Mouse (Mus musculus): ENCODE data around the gene Gm2056. TPM values are rescaled to one million over a fixed set of nuclear protein-coding genes. Genes with fewer than 3 reads are reported as not detected.
"Not testable (repeated sequence)": the region's sequence is repeated elsewhere in the genome, so short reads cannot be mapped to it uniquely, and the experiment has no call there.

Gm2056 gene
- not detected for total RNA-seq (2021)
- long read RNA-seq, experiment 1 = 0 reads
- long read RNA-seq, experiment 2 = 0 reads

DNA sequence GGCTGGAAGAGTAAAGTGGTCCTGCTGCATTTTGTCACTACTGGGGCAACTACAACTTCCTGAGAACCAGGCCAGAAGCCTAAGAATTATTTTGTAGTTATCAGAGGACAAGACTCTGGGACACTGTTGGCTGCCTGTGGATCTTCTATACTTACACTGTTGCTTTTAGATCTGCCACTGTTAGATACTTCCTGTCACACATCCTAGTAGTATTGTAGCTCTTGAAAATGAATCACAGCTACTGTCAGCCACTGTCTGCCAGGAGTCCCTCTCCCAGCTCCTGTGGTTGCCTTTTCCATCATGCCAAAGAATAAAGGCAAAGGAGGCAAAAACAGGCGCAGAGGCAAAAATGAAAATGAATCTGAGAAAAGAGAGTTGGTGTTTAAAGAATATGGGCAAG is at the start of gene Gm2056:
Gm2056 (plus strand) TSS at position 301 of the 400 bp plus-strand sequence.
- DNase-seq (ENCODE audit: low spot score in 2 of 2) = not testable (repeated sequence)

- peak in 1 of 2 experiments; percentile 3 for DNase-seq (ENCODE audit: low spot score in 2 of 2)
Observed at GRCm38 (mm10) chr12:87984000-87984399, 42.8 kb upstream of the Gm2056 start.

DNA sequence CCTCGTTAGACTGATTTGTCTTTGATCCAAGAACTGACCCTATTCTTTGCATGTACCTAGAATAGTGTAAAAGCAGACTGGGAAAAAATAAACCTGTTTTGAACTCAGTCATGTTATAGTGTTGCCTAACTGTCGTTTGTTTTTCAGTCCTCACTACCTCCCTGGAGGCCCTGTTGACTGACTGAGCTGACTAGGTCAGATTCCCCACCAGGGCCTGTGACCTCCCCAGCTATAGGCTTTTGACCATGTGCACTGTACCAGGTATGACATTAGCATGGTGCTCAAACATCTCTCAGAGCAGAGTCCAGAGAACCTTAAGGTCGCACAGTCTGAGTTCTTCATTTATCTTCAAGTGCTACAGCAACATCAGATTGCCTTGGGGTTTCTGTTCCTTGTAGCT is 22.7 kb upstream of the Gm2056 start:
- not testable (repeated sequence) for DNase-seq (ENCODE audit: low spot score in 2 of 2)

DNA sequence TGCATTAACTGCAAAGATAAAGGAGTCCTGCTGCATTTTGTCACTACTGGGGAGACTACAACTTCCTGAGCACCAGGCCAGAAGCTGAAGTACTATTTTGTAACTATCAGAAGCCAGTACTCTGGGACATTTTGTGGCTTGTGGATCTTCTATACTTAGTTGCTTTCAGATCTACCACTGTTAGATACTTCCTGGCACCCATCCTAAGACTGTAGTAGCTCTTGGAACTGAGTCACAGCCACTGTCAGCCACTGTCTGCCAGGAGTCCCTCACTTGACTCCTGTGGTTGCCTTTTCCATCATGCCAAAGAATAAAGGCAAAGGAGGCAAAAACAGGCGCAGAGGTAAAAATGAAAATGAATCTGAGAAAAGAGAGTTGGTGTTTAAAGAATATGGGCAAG is 15.3 kb upstream of the Gm2056 start, which contains the start of gene Gm2075:
Gm2075 (plus strand) TSS at position 301 of the 400 bp plus-strand sequence.
- DNase-seq (ENCODE audit: low spot score in 2 of 2) = not testable (repeated sequence)

- not testable (repeated sequence) for DNase-seq (ENCODE audit: low spot score in 2 of 2)
Observed at GRCm38 (mm10) chr12:88018671-88019070, 8.1 kb upstream of the Gm2056 start, which contains the start of gene Gm6803. Gene Gm6803 (minus strand): TSS chr12:88018771.

DNA sequence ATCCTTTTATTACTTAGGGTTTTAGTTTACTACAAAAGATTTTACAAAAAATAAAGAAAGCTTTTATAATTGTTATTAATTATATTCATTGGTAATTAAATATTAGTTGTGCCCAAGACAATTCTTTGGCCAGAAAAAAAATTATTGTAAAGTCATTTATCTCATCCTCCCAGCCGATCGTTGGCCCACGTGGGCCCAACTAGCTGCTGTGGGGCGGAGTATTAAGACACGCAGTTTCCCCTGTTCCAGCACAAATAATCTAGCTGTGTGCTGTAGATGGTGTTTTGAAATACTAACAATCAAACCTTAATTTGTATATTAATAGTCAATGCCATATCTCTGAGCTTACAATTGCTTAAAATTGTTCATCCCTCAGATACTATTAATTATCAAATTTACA is 5.4 kb downstream of the Gm2056 start:
- not testable (repeated sequence) for DNase-seq (ENCODE audit: low spot score in 2 of 2)

DNA sequence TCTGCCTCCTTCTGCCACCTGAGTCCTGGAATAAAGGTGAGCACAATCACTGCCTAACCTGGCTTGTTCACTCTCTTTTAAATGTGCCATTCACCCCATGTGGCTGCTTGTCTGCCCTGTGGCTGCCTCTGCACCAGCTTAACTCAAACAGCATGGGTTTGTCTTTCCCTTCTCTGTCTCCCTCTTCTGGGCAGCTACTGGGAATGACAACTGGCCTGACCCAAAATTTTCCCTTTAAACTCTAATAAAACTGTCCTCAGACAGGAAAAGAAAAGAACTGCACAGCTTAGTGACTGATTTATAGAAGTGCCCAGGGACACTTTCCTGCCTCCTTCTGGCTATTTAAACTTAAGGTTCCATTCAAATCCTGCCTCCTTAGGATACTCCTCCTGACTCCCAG is 12.3 kb downstream of the Gm2056 start:
- DNase-seq (ENCODE audit: low spot score in 2 of 2) = not testable (repeated sequence)

GRCm38 (mm10) chr12:88039703-88040102 is 12.9 kb downstream of the Gm2056 start:
- not testable (repeated sequence) for DNase-seq (ENCODE audit: low spot score in 2 of 2)

- DNase-seq (ENCODE audit: low spot score in 2 of 2) = not testable (repeated sequence)
Observed at GRCm38 (mm10) chr12:88045226-88045625, 18.4 kb downstream of the Gm2056 start.

Other genes starting within 250 kb of the Gm2056 start
- not detected for gene Gm21936, start 231.5 kb upstream of the Gm2056 start, total RNA-seq (2021)
- not detected for gene BB287469, start 210.4 kb upstream of the Gm2056 start, total RNA-seq (2021)
- gene Gm2001, start 184.7 kb upstream of the Gm2056 start, total RNA-seq (2021) = not detected
- not detected for gene Gm2016, start 152.9 kb upstream of the Gm2056 start, total RNA-seq (2021)
- gene Gm2022, start 131.6 kb upstream of the Gm2056 start, total RNA-seq (2021) = not detected
- gene Gm2035, start 107.1 kb upstream of the Gm2056 start, total RNA-seq (2021) = not detected
- not detected for gene Gm2042, start 72.9 kb upstream of the Gm2056 start, total RNA-seq (2021)
- not detected for gene Gm2075, start 15.2 kb upstream of the Gm2056 start, total RNA-seq (2021)
- gene Gm6803, start 8.2 kb upstream of the Gm2056 start, total RNA-seq (2021) = not detected
- gene Gm16368, start 56.7 kb downstream of the Gm2056 start, total RNA-seq (2021) = not detected
- not detected for gene Gm10436, start 155.1 kb downstream of the Gm2056 start, total RNA-seq (2021)
- gene Gm8332, start 223.1 kb downstream of the Gm2056 start, total RNA-seq (2021) = not detected
- not detected for gene Gm5662, start 247.5 kb downstream of the Gm2056 start, total RNA-seq (2021)